In the genomic region with DNA sequence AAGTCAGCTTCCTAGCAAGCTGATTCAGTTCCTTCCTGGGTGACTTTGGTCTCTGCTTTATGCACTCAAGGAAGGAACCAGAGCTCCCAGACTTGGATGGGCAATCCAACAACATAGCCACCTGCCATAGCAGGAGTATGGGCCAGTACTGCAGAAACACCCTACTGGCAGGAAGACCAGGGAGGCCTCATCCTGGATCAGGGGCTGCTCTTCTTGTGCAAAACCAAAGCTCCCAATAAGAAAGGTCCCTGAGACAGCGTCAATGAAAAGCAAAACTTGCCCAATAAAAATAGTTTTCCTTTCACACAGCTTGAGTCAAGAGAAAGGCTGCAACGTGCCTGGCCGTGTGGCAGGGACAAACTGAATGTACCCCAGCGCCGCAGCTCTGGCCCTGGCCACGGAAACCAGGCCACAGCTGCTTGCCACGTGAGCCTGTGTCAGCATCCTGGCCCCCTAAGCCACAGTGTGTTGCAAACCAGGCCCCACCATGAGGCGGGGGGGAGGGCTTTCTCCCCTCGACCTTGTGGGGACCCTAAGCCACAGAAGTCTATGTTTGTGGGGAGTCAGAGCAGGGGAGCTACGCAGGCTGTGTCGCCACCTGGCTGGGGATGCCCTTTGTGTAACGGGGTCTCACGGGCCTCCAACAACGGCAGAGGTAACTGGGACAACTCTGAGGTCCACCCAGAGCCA, we compare ENCODE assay signal across 14 mouse cellular contexts. TPM values are rescaled to one million over a fixed set of nuclear protein-coding genes. Genes with fewer than 3 reads are reported as not detected.
DNase-seq lines count a peak whose midpoint lies in the region; ATAC-seq lines count a peak whose summit lies in the region.
"Had no signal": no experiment of that assay in that cellular context is flagged by ENCODE, and none has a peak within 500 bp of the region (broad histone marks: within the 10 kb centered on the region; RNA-seq: fewer than 3 reads in every experiment).

No protein-coding gene starts in this region.

- no peak overlapping the region for H3K4me2 ChIP-seq in neural tube, embryonic 12.5 days (replicated peaks)
- peak overlapping the region; percentile 15; the same call in 1 of the 2 replicates for H3K4me2 ChIP-seq in embryonic facial prominence, embryonic 15.5 days (replicated peaks)
- H3K4me2 ChIP-seq in limb, embryonic 11.5 days (ENCODE audit: low read depth, severe bottlenecking): no peak overlapping the region
- H3K4me2 ChIP-seq: liver, embryonic 13.5 days had no signal

- H3K27ac ChIP-seq in neural tube, embryonic 12.5 days: no peak overlapping the region
- H3K27ac ChIP-seq in embryonic facial prominence, embryonic 15.5 days (replicated peaks): peak overlapping the region; percentile 83
- H3K27ac ChIP-seq in limb, embryonic 11.5 days (replicated peaks; ENCODE audit: low read depth, low read length): peak overlapping the region; percentile 25; the same call in 1 of the 2 replicates
- H3K27ac ChIP-seq: liver, embryonic 13.5 days had no signal

- peaks cover 90% of the 10 kb centered on the region for H3K4me1 ChIP-seq in neural tube, embryonic 12.5 days
- H3K4me1 ChIP-seq in embryonic facial prominence, embryonic 15.5 days: peaks cover 89% of the 10 kb centered on the region
- peaks cover 59% of the 10 kb centered on the region for H3K4me1 ChIP-seq in limb, embryonic 11.5 days (ENCODE audit: control insufficient read depth, insufficient read depth, low read length)
- H3K4me1 ChIP-seq: liver, embryonic 13.5 days had no signal

- H3K36me3 ChIP-seq in neural tube, embryonic 12.5 days: no peaks in the 10 kb centered on the region; the same call in 1 of the 2 replicates
- no peaks in the 10 kb centered on the region for H3K36me3 ChIP-seq in embryonic facial prominence, embryonic 15.5 days
- no peaks in the 10 kb centered on the region for H3K36me3 ChIP-seq in limb, embryonic 11.5 days (ENCODE audit: control insufficient read depth, insufficient read depth, low read length)
- H3K36me3 ChIP-seq: liver, embryonic 13.5 days had no signal

- DNase-seq in neural tube, embryonic 10.5 days (ENCODE audit: extremely low spot score, low spot score): no peak
- DNase-seq in limb, embryonic 11.5 days (ENCODE audit: low spot score): peak; percentile 52
- DNase-seq in thymus, postnatal 4 days: peak; percentile 79
- no peak for DNase-seq in kidney, postnatal 36 days
- no peak for DNase-seq in liver
- DNase-seq: adrenal gland, adult 8-10 months; kidney, postnatal 10 days; liver, embryonic 13.5 days; lung, postnatal 10 days; midbrain, embryonic 14.5 days had no signal

- no peak for ATAC-seq in neural tube, embryonic 12.5 days (ENCODE audit: low FRiP score, low read depth)
- ATAC-seq in embryonic facial prominence, embryonic 15.5 days (ENCODE audit: insufficient number of reproducible peaks, low FRiP score, low TSS enrichment, low read depth): 0 out of 2 replicates have a peak, but pooled peaks have one; percentile 22
- no peak for ATAC-seq in limb, embryonic 11.5 days (ENCODE audit: insufficient number of reproducible peaks, low FRiP score, low TSS enrichment, low read depth)
- no peak for ATAC-seq in frontal cortex, adult (ENCODE audit: low TSS enrichment)
- ATAC-seq: Patski had no signal

- peak overlapping the region; percentile 26; the same call in 1 of the 2 replicates for H3K9ac ChIP-seq in neural tube, embryonic 12.5 days
- H3K9ac ChIP-seq in embryonic facial prominence, embryonic 15.5 days: no peak overlapping the region
- H3K9ac ChIP-seq in limb, embryonic 11.5 days (ENCODE audit: low read length): no peak overlapping the region
- H3K9ac ChIP-seq: liver, embryonic 13.5 days had no signal

- no peaks in the 10 kb centered on the region for H3K27me3 ChIP-seq in neural tube, embryonic 12.5 days (replicated peaks)
- no peaks in the 10 kb centered on the region for H3K27me3 ChIP-seq in embryonic facial prominence, embryonic 15.5 days
- H3K27me3 ChIP-seq in limb, embryonic 11.5 days (ENCODE audit: control insufficient read depth, insufficient read depth, low read length): no peaks in the 10 kb centered on the region
- H3K27me3 ChIP-seq: liver, embryonic 13.5 days had no signal

- 79% methylated on average over 14 of the region's 14 CpGs for whole genome bisulfite sequencing in neural tube, embryonic 12.5 days
- WGBS in embryonic facial prominence, embryonic 15.5 days: 42% methylated on average over 14 of the region's 14 CpGs
- 52% methylated on average over 14 of the region's 14 CpGs for WGBS in limb, embryonic 11.5 days

- H3K9me3 ChIP-seq in neural tube, embryonic 12.5 days: no peaks in the 10 kb centered on the region
- H3K9me3 ChIP-seq in embryonic facial prominence, embryonic 15.5 days (replicated peaks): no peaks in the 10 kb centered on the region
- no peaks in the 10 kb centered on the region for H3K9me3 ChIP-seq in limb, embryonic 11.5 days (ENCODE audit: control insufficient read depth, low read length)
- H3K9me3 ChIP-seq: liver, embryonic 13.5 days had no signal

- no peak overlapping the region for H3K4me3 ChIP-seq in neural tube, embryonic 12.5 days
- H3K4me3 ChIP-seq in embryonic facial prominence, embryonic 15.5 days (replicated peaks): no peak overlapping the region
- no peak overlapping the region for H3K4me3 ChIP-seq in limb, embryonic 11.5 days (ENCODE audit: low read depth, low read length)
- H3K4me3 ChIP-seq: liver, embryonic 13.5 days had no signal

RNA-seq across cellular contexts. Expression of a gene that starts 38.9 kb away (rescaled TPM):
- 25.9 and 27.1 TPM in 2 replicates for polyA plus RNA-seq in neural tube, embryonic 12.5 days (2016; fragmentation: Nextera tagmentation; extraction: Ambion mirVana)
- polyA plus RNA-seq in embryonic facial prominence, embryonic 15.5 days (2015; fragmentation: Nextera tagmentation; extraction: Ambion mirVana): 27.0 and 28.8 TPM in 2 replicates
- polyA plus RNA-seq in limb, embryonic 11.5 days (2014; fragmentation: Nextera tagmentation; extraction: Ambion mirVana): 8.7 and 12.3 TPM in 2 replicates

Comparison
In these comparisons a context has a peak if more than half of its experiments do, and no peak if none do; other contexts are left out.
1. DNase-seq: peak in limb, embryonic 11.5 days (single experiment) and thymus, postnatal 4 days (single experiment); none in neural tube, embryonic 10.5 days (single experiment), kidney, postnatal 36 days (0 of 2) and liver (single experiment).